ENCODE assay signal across 21 mouse cellular contexts in genomic region chrX:53039651-53040050, GRCm38 (mm10). TPM values are rescaled to one million over a fixed set of nuclear protein-coding genes. Genes with fewer than 3 reads are reported as not detected.
DNase-seq lines count a peak whose midpoint lies in the region; ATAC-seq and TF ChIP-seq lines count a peak whose summit lies in the region.
"Had no signal": no experiment of that assay in that cellular context is flagged by ENCODE, and none has a peak within 500 bp of the region (broad histone marks: within the 10 kb centered on the region; RNA-seq: fewer than 3 reads in every experiment).

No protein-coding gene starts in this region.

- H3K27ac ChIP-seq in heart, embryonic 13.5 days (replicated peaks), result peak overlapping the region; percentile 12; the same call in 1 of the 2 replicates
- H3K27ac ChIP-seq in lung, embryonic 16.5 days (ENCODE audit: low read length), result no peak overlapping the region
- H3K27ac ChIP-seq: forebrain, embryonic 12.5 days; liver, embryonic 14.5 days; neural tube, embryonic 13.5 days; stomach, embryonic 15.5 days had no signal

- TF ChIP-seq CTCF in lung, adult 2 months (IDR thresholded peaks at IDR 0.05; ENCODE audit: insufficient read depth, low read length), result no peak

- no peak for ATAC-seq in heart, embryonic 13.5 days (ENCODE audit: extremely low read depth, insufficient number of reproducible peaks, low FRiP score, low TSS enrichment)
- ATAC-seq in lung, embryonic 16.5 days (ENCODE audit: low read depth), result 0 out of 2 replicates have a peak, but pooled peaks have one; percentile 26
- ATAC-seq: Patski had no signal

- no peak overlapping the region for H3K4me3 ChIP-seq in heart, embryonic 13.5 days
- H3K4me3 ChIP-seq in lung, embryonic 16.5 days (ENCODE audit: low read length), result no peak overlapping the region
- no peak overlapping the region for H3K4me3 ChIP-seq in lung, adult 2 months (replicated peaks; ENCODE audit: extremely low read depth, low read depth, low read length)
- H3K4me3 ChIP-seq: forebrain, embryonic 12.5 days; neural tube, embryonic 13.5 days; stomach, embryonic 15.5 days had no signal

- H3K27me3 ChIP-seq in heart, embryonic 13.5 days (replicated peaks), result no peaks in the 10 kb centered on the region
- H3K27me3 ChIP-seq in lung, embryonic 16.5 days (ENCODE audit: control insufficient read depth, insufficient read depth, low read depth, low read length), result no peaks in the 10 kb centered on the region
- H3K27me3 ChIP-seq: forebrain, embryonic 12.5 days; neural tube, embryonic 13.5 days; stomach, embryonic 15.5 days had no signal

- no peak overlapping the region for H3K9ac ChIP-seq in heart, embryonic 13.5 days
- no peak overlapping the region for H3K9ac ChIP-seq in lung, embryonic 16.5 days (ENCODE audit: low read length)
- H3K9ac ChIP-seq: forebrain, embryonic 12.5 days; liver, embryonic 14.5 days; neural tube, embryonic 13.5 days; stomach, embryonic 15.5 days had no signal

- H3K36me3 ChIP-seq in heart, embryonic 13.5 days, result no peaks in the 10 kb centered on the region
- H3K36me3 ChIP-seq in lung, embryonic 16.5 days (ENCODE audit: control insufficient read depth, insufficient read depth, low read length), result no peaks in the 10 kb centered on the region
- H3K36me3 ChIP-seq: forebrain, embryonic 12.5 days; neural tube, embryonic 13.5 days; stomach, embryonic 15.5 days had no signal

- DNase-seq in adrenal gland, adult (ENCODE audit: inconsistent age in 2 of 2, low spot score in 1 of 2), result peak; percentile 50 to 75
- no peak for DNase-seq in adrenal gland, postnatal 4 days (ENCODE audit: low spot score in 2 of 2)
- no peak for DNase-seq in heart, postnatal 14 days
- no peak for DNase-seq in lung, adult 2 months
- peak; percentile 23 for DNase-seq in yolk sac, embryonic 10.5 days (ENCODE audit: low spot score)
- no peak for DNase-seq in frontal cortex, postnatal 36 days (ENCODE audit: low spot score in 2 of 2)
- DNase-seq: cerebellum, adult 9-10 months; gastrocnemius, postnatal 10 days; layer of hippocampus, adult 9-11 months; lung, postnatal 14 days; midbrain, embryonic 14.5 days; right cerebral cortex, postnatal 14 days; thymus, adult 18-20 months; thymus, postnatal 4 days had no signal

- peaks cover 7% of the 10 kb centered on the region for H3K4me1 ChIP-seq in heart, embryonic 13.5 days
- H3K4me1 ChIP-seq in lung, embryonic 16.5 days (replicated peaks; ENCODE audit: control insufficient read depth, insufficient read depth, low read length), result peaks cover 1% of the 10 kb centered on the region
- no peaks in the 10 kb centered on the region for H3K4me1 ChIP-seq in lung, adult 2 months (ENCODE audit: control insufficient read depth, insufficient read depth, low read length)
- H3K4me1 ChIP-seq: forebrain, embryonic 12.5 days; neural tube, embryonic 13.5 days; stomach, embryonic 15.5 days had no signal

- 44% methylated on average over 5 of the region's 5 CpGs for WGBS in heart, embryonic 13.5 days
- 32% methylated on average over 5 of the region's 5 CpGs for WGBS in lung, embryonic 16.5 days
- 70% methylated on average over 5 of the region's 5 CpGs for WGBS in lung, adult 2 months

- intact Hi-C loops in heart, postnatal 14 days (cut with DNase I), result no loop called here

- no peak overlapping the region for H3K4me2 ChIP-seq in heart, embryonic 13.5 days
- no peak overlapping the region for H3K4me2 ChIP-seq in lung, embryonic 16.5 days (ENCODE audit: low read depth, low read length)
- H3K4me2 ChIP-seq: forebrain, embryonic 12.5 days; neural tube, embryonic 13.5 days; stomach, embryonic 15.5 days had no signal

- no peak for TF ChIP-seq POLR2A in lung, adult 2 months (IDR thresholded peaks at IDR 0.05; ENCODE audit: borderline replicate concordance, extremely low read depth, low read depth, low read length)

- no peaks in the 10 kb centered on the region for H3K9me3 ChIP-seq in heart, embryonic 13.5 days
- no peaks in the 10 kb centered on the region for H3K9me3 ChIP-seq in lung, embryonic 16.5 days (ENCODE audit: control insufficient read depth, low read length)
- H3K9me3 ChIP-seq: forebrain, embryonic 12.5 days; neural tube, embryonic 13.5 days; stomach, embryonic 15.5 days had no signal

RNA-seq across cellular contexts. Expression of gene Hprt, which starts 51.7 kb away (rescaled TPM):
- 10 to 100 TPM; 70.3 to 94.6 TPM for total RNA-seq in adrenal gland, postnatal 4 days (2021)
- 191 and 224 TPM in 2 replicates for polyA plus RNA-seq in heart, embryonic 13.5 days (2015; fragmentation: Nextera tagmentation; extraction: Ambion mirVana)
- total RNA-seq in heart, postnatal 14 days (2021), result 10 to 100 TPM; 56.9 to 74.6 TPM
- 166 and 171 TPM in 2 replicates for polyA plus RNA-seq in lung, embryonic 16.5 days (2015; fragmentation: Nextera tagmentation; extraction: Ambion mirVana)
- polyA plus RNA-seq in lung, adult 2 months (2012; rRNA removed), result 8.7 and 19.7 TPM in 2 replicates

Comparison
In these comparisons a context has a peak if more than half of its experiments do, and no peak if none do; other contexts are left out.
1. DNase-seq: peak in adrenal gland, adult (2 of 2) and yolk sac, embryonic 10.5 days (single experiment); none in adrenal gland, postnatal 4 days (0 of 2), heart, postnatal 14 days (0 of 2), lung, adult 2 months (single experiment) and frontal cortex, postnatal 36 days (0 of 2).